Mouse (Mus musculus) stomach, postnatal 0 days (tissue): ENCODE measurements around the gene Rftn1. TPM values are rescaled to one million over a fixed set of nuclear protein-coding genes. Genes with fewer than 3 reads are reported as not detected.

Source experiments
- ATAC-seq: fragments of 200-750 bp; cut with Nextera tagmentation; 2 replicates; pipeline ENCODE4 v1.8.0; 2017; ENCODE audit not compliant: low FRiP score, low TSS enrichment
- DNase-seq: peaks from one replicate; pipeline ENCODE4 v3.0.0-alpha.2; 2016; ENCODE audit warnings: low spot score
- H3K27ac ChIP-seq: fragments of 300-500 bp; sonication (generic); replicated peaks from 2 replicates; pipeline ENCODE4 v1.5.1; 2014; ENCODE audit warnings: mild to moderate bottlenecking, control low read depth
- H3K27me3 ChIP-seq: fragments of 300-500 bp; sonication (generic); 2 replicates; pipeline ENCODE4 v1.6.1; 2014; ENCODE audit warnings: low read length; ENCODE audit not compliant: control insufficient read depth, insufficient read depth
- H3K36me3 ChIP-seq: fragments of 300-500 bp; sonication (generic); 2 replicates; pipeline ENCODE4 v1.6.1; 2014; ENCODE audit warnings: low read length, mixed read lengths; ENCODE audit not compliant: control insufficient read depth, insufficient read depth
- H3K4me1 ChIP-seq: fragments of 300-500 bp; sonication (generic); replicated peaks from 2 replicates; pipeline ENCODE4 v1.6.1; 2014; ENCODE audit warnings: antibody characterized with exemption; ENCODE audit not compliant: control insufficient read depth, insufficient read depth
- H3K4me2 ChIP-seq: fragments of 300-500 bp; sonication (generic); replicated peaks from 2 replicates; pipeline ENCODE4 v1.6.1; 2014; ENCODE audit warnings: low read depth, mild to moderate bottlenecking, control low read depth, moderate library complexity
- H3K4me3 ChIP-seq: fragments of 300-500 bp; sonication (generic); 2 replicates; pipeline ENCODE4 v1.5.1; 2014; ENCODE audit warnings: low read depth, low read length, control low read depth
- H3K9ac ChIP-seq: fragments of 300-500 bp; sonication (generic); 2 replicates; pipeline ENCODE4 v1.6.1; 2014; ENCODE audit warnings: mild to moderate bottlenecking, low read length, control low read depth, mixed read lengths
- H3K9me3 ChIP-seq: fragments of 300-500 bp; sonication (generic); 2 replicates; pipeline ENCODE4 v1.6.1; 2016; ENCODE audit warnings: low read length; ENCODE audit not compliant: control insufficient read depth
- CTCF ChIP-seq: IDR thresholded peaks from 2 replicates; pipeline ENCODE4 v1.5.1; 2016; ENCODE audit warnings: antibody characterized with exemption, low read depth, mild to moderate bottlenecking, moderate library complexity
- EP300 ChIP-seq: optimal IDR thresholded peaks from 2 replicates; pipeline ENCODE3; 2016; ENCODE audit warnings: antibody characterized with exemption
- WGBS: fragments of 180-500 bp; shearing (Covaris S2); extraction: QIAGEN DNeasy Blood & Tissue Kit; methylation state at CpG from one replicate; pipeline ENCODE4 v1.1.7; 2014; 5-methylcytosine and 5-hydroxymethylcytosine counted together
- polyA plus RNA-seq: library from polyadenylated mRNA; unstranded; fragments of >200 nt; fragmentation: Nextera tagmentation; extraction: Ambion mirVana; gene quantifications from 2 replicates; pipeline ENCODE4 v1.2.1, GENCODE M21; 2015

Gene Rftn1
- polyA plus RNA-seq, 1 experiment from 2014 or later: 7.1 TPM

DNA sequence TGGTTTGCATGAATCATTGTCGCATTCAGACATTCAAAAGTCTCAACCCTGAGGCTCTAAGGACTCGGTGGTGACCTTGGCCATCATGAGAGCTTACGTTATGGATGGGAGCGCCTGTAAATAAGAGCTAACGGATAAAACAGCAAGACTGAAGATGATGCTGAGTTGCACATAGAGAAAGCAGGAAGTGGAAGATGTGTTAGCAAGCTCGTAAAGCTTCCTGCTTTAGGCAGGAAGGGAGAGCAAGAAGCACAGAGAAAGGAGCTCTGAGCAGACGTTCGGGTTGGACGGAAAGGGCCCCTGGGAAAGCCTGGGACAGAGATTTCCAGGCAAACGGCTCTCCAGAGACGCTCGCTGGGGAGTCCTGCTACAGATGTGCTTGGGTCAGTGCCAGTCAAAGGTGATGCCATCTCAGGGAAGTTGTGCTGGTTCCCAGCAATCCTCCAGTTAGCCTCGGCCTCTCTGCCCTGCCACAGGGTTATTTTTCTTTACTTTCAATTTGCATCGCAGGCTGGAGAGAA, 40.7 kb downstream of the Rftn1 start:
- Histone ChIP-seq H3K4me3 (no peak overlapping the region), H3K9me3 (no peaks in the 10 kb centered on the region), H3K9ac (no peak overlapping the region), H3K27ac (no peak overlapping the region), H3K36me3 (no peaks in the 10 kb centered on the region), H3K27me3 (no peaks in the 10 kb centered on the region), H3K4me1 (no peaks in the 10 kb centered on the region), H3K4me2 (no peak overlapping the region)
- TF ChIP-seq EP300 (no peak), CTCF (no peak)
- no peak for ATAC-seq
- no peak for DNase-seq
- 67% methylated on average over 14 of the region's 14 CpGs for WGBS

DNA sequence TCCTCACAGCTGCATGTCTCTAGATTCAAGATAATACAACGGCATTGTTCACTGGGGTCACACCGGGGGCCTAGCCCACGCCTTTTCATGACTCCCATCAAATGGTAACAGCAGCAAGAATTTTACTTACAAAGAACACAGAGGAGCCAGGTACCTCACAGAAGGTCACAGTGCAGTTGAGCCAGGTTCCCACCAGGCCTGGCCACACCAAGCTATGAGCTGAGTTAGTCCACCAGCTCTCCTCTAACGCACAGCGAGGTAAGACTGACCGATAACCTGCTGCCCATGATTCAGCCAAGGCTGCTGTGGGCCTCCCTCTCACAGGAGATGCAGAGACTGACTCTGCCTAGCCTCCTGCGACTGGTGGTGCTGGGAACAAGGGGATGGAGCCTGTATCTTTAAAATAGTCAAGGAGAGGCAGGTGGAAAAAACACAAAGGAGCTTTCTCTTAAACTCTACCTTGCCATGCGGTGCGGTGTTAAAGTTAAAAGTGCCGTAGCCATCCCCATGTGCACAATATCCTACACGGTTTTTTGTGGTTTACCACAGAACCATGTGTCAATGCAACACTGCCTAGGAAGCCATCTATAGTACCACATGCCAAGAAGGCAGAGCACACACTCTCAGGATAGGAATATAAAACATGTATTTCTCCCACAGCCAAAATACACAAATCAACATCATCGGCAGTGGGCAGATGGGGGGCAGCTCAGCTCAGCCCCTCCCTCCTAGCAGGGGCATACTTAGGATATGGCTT, 42.5 kb downstream of the Rftn1 start:
- Histone ChIP-seq H3K4me3 (no peak overlapping the region), H3K36me3 (no peaks in the 10 kb centered on the region), H3K27me3 (no peaks in the 10 kb centered on the region), H3K9me3 (no peaks in the 10 kb centered on the region), H3K9ac (no peak overlapping the region), H3K4me1 (no peaks in the 10 kb centered on the region), H3K27ac (no peak overlapping the region), H3K4me2 (no peak overlapping the region)
- 90% methylated on average over 12 of the region's 12 CpGs for WGBS
- TF ChIP-seq CTCF (no peak), EP300 (no peak)
- DNase-seq (no peak), ATAC-seq (no peak)

DNA sequence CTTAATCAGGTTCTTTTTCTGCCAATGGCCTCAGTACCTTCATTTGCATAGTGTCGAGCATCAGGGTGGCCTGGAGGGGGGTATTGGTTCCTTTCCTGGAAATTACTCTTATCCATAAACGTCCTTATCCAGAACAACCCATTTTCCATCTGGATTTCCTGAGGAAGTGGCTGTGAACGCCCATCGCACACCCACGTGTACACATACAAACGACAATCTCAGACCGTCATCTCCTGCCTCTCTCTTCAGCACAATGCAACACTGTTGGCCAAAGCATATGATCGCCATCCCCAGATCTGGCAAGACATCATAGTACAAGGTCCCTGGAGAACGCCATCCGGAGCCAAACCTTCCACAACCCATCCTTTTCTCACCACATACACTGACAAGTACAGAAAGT, 47.1 kb downstream of the Rftn1 start:
- no peak overlapping the region for H3K27ac ChIP-seq
- WGBS: 78% methylated on average over 10 of the region's 10 CpGs
- H3K4me2 ChIP-seq: no peak overlapping the region
- no peaks in the 10 kb centered on the region for H3K36me3 ChIP-seq
- DNase-seq: no peak
- no peaks in the 10 kb centered on the region for H3K9me3 ChIP-seq
- no peaks in the 10 kb centered on the region for H3K27me3 ChIP-seq
- ATAC-seq: no peak
- H3K4me3 ChIP-seq: no peak overlapping the region
- H3K9ac ChIP-seq: no peak overlapping the region
- no peak for TF ChIP-seq CTCF
- no peak for TF ChIP-seq EP300
- no peaks in the 10 kb centered on the region for H3K4me1 ChIP-seq

GRCm38 (mm10) chr17:50142553-50142952, 47.9 kb downstream of the Rftn1 start:
- Histone ChIP-seq H3K27me3 (no peaks in the 10 kb centered on the region), H3K4me3 (no peak overlapping the region), H3K9ac (no peak overlapping the region), H3K4me2 (no peak overlapping the region), H3K9me3 (no peaks in the 10 kb centered on the region), H3K27ac (no peak overlapping the region), H3K36me3 (no peaks in the 10 kb centered on the region), H3K4me1 (no peaks in the 10 kb centered on the region)
- ATAC-seq (no peak), DNase-seq (no peak)
- TF ChIP-seq EP300 (no peak), CTCF (no peak)
- WGBS: 63% methylated on average over 8 of the region's 8 CpGs

GRCm38 (mm10) chr17:50142151-50142550, 48.3 kb downstream of the Rftn1 start:
- 86% methylated on average over 7 of the region's 7 CpGs for WGBS
- DNase-seq (no peak), ATAC-seq (no peak)
- Histone ChIP-seq H3K27ac (no peak overlapping the region), H3K36me3 (no peaks in the 10 kb centered on the region), H3K27me3 (no peaks in the 10 kb centered on the region), H3K4me2 (no peak overlapping the region), H3K4me1 (no peaks in the 10 kb centered on the region), H3K9ac (no peak overlapping the region), H3K9me3 (no peaks in the 10 kb centered on the region), H3K4me3 (no peak overlapping the region)
- TF ChIP-seq CTCF: no peak
- TF ChIP-seq EP300: no peak

GRCm38 (mm10) chr17:50136060-50136459, 54.4 kb downstream of the Rftn1 start:
- TF ChIP-seq CTCF: no peak
- TF ChIP-seq EP300: no peak
- no peaks in the 10 kb centered on the region for H3K4me1 ChIP-seq
- no peak overlapping the region for H3K4me2 ChIP-seq
- no peaks in the 10 kb centered on the region for H3K36me3 ChIP-seq
- DNase-seq: peak; percentile 41
- H3K4me3 ChIP-seq: no peak overlapping the region
- no peaks in the 10 kb centered on the region for H3K9me3 ChIP-seq
- no peak for ATAC-seq
- H3K9ac ChIP-seq: no peak overlapping the region
- H3K27ac ChIP-seq: no peak overlapping the region
- no peaks in the 10 kb centered on the region for H3K27me3 ChIP-seq
- 66% methylated on average over 9 of the region's 9 CpGs for WGBS
